Mouse (Mus musculus): Measurements from ENCODE around the gene Pax9. TPM values are rescaled to one million over a fixed set of nuclear protein-coding genes. Genes with fewer than 3 reads are reported as not detected.

The Pax9 gene
- total and polyA plus RNA-seq, 2 experiments from 2014 or later = 0.10 TPM; not detected in 1

DNA sequence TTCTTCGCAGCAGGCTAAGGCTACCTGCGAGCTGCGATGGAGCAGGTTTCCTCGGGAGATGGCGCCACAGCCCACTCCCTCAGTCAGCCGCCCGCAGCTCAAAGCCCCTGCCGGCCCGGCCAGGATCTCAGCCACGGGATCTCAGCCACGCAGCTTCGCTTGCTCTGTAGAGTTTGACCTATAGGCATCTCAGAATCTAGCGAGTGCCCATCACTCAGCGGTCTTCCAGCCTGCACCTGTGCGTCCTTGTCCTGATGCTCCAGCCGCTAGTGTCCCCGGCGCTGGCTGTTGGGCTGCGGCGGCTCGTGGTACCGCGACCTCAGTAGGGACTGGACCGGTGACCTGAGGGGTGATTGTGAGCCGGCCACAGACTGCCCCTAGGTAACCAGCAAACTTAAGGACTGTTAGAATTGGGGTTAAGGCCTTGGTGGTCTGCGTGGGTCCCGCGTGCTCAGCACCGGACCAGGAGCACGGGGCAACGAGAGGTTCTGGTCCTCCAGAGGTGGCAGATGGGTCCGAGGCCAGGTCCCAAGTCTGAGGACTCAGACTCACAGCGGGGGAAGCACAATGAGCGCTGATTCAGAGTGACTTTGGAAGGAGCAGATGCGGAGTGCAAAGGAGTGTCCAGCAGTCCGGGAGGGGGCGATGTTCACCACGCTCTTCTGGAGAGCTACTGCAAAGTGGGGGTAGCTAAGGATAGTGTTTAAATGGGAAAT, 10.3 kb upstream of the Pax9 start:
- WGBS = under 1% methylated on average over 38 of the region's 38 CpGs
- H3K4me3 ChIP-seq (ENCODE audit: low read depth, low read length) = peak overlapping the region; percentile 22; the same call in 1 of the 2 replicates
- no peak for ATAC-seq (ENCODE audit: insufficient read depth, low read depth)

DNA sequence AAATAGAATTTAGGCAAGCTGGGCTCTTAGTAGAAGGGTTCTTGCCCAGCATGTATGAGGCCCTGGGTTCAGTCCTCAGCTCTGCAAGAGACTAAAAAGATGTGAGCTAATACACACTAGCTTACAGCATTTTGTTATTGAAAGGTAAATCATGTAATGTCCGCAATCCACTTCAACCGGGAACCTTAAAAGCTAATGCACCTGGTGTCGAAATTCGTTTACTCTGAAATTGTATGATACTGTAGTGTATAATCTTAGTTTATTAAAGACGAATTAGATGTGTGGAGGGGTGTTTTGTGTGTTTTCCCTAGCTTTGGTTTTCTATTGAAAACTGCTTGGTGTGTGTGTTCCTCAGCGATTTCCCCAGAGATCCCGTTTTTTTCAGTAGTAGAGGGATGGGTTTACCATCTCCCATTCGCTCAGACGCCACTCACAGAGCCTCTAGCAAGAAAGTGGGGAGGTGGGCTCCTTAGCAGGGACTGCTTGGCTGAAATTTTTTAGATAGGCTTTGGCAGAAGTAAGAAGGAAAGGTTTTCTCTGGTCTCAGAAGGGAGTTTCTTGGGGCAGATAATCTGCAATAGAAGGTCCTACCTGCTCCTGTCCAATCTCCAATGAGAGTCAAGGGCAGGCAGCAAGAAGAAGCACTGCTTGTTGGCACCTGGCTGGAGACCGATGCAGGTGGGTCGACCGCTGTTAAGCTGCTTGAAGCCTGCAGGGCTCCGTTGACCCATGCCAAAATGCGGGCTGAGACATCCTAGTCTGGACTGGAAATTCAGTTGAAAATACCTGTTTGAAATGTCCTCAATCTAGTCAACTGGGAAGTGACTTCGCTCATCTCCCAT, 3.7 kb upstream of the Pax9 start:
- H3K9ac ChIP-seq (replicated peaks; ENCODE audit: low read depth, low read length) = no peak overlapping the region
- H3K4me3 ChIP-seq (ENCODE audit: low read depth, low read length) = no peak overlapping the region
- no peak for ATAC-seq (ENCODE audit: insufficient read depth, low read depth)
- WGBS = 8% methylated on average over 15 of the region's 15 CpGs
- no peaks in the 10 kb centered on the region for H3K36me3 ChIP-seq (replicated peaks; ENCODE audit: control insufficient read depth, insufficient read depth, low read length)
- no peak overlapping the region for H3K27ac ChIP-seq (ENCODE audit: low read depth)
- no peak for TF ChIP-seq EP300 (IDR thresholded peaks at IDR 0.05; ENCODE audit: low read depth)
- TF ChIP-seq CTCF (IDR thresholded peaks at IDR 0.05; ENCODE audit: low read depth) = no peak
- DNase-seq (ENCODE audit: low spot score) = no peak
- no peaks in the 10 kb centered on the region for H3K4me1 ChIP-seq (ENCODE audit: control insufficient read depth, insufficient read depth)
- peaks cover 99% of the 10 kb centered on the region for H3K27me3 ChIP-seq (ENCODE audit: control insufficient read depth, insufficient read depth, low read length)
- no peak overlapping the region for H3K4me2 ChIP-seq (ENCODE audit: low read depth, low read length)
- peaks cover 5% of the 10 kb centered on the region; the same call in 1 of the 2 replicates for H3K9me3 ChIP-seq (replicated peaks; ENCODE audit: control insufficient read depth, low read length)

More for the DNA sequence above, 10.3 kb upstream of the Pax9 start:
- H3K27ac ChIP-seq (ENCODE audit: low read depth) = no peak overlapping the region
- no peak for DNase-seq (ENCODE audit: low spot score)
- no peaks in the 10 kb centered on the region for H3K36me3 ChIP-seq (replicated peaks; ENCODE audit: control insufficient read depth, insufficient read depth, low read length)
- no peaks in the 10 kb centered on the region for H3K9me3 ChIP-seq (replicated peaks; ENCODE audit: control insufficient read depth, low read length)
- TF ChIP-seq EP300 (IDR thresholded peaks at IDR 0.05; ENCODE audit: low read depth) (no peak), CTCF (IDR thresholded peaks at IDR 0.05; ENCODE audit: low read depth) (peak; percentile 57)
- H3K4me2 ChIP-seq (ENCODE audit: low read depth, low read length) = peak overlapping the region; percentile 46
- H3K4me1 ChIP-seq (ENCODE audit: control insufficient read depth, insufficient read depth) = no peaks in the 10 kb centered on the region
- no peak overlapping the region for H3K9ac ChIP-seq (replicated peaks; ENCODE audit: low read depth, low read length)
- H3K27me3 ChIP-seq (ENCODE audit: control insufficient read depth, insufficient read depth, low read length) = peaks cover 78% of the 10 kb centered on the region

DNA sequence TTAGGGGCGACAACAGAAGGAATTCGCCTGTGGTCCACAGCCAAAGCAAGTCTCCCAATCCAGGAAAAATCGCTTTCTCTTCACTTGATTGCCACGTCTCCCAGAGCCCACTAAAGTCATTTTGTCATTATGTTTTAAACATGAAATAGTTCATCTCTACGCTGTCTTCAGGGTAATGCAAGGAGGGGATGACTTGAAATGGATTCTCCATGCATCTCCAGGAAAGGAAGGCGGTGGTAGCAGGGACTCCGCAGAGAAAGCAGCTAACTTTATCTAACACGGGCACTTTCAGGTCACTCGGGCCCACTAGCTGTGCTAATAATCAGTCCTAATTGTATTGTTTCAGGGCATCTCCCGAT, 3.1 kb upstream of the Pax9 start:
- Histone ChIP-seq H3K9me3 (replicated peaks; ENCODE audit: control insufficient read depth, low read length) (peaks cover 5% of the 10 kb centered on the region; the same call in 1 of the 2 replicates), H3K27me3 (ENCODE audit: control insufficient read depth, insufficient read depth, low read length) (peaks cover 99% of the 10 kb centered on the region), H3K4me1 (ENCODE audit: control insufficient read depth, insufficient read depth) (no peaks in the 10 kb centered on the region), H3K36me3 (replicated peaks; ENCODE audit: control insufficient read depth, insufficient read depth, low read length) (no peaks in the 10 kb centered on the region), H3K4me2 (ENCODE audit: low read depth, low read length) (no peak overlapping the region), H3K27ac (ENCODE audit: low read depth) (no peak overlapping the region), H3K9ac (replicated peaks; ENCODE audit: low read depth, low read length) (no peak overlapping the region), H3K4me3 (ENCODE audit: low read depth, low read length) (no peak overlapping the region)
- no peak for DNase-seq (ENCODE audit: low spot score)
- WGBS = 6% methylated on average over 10 of the region's 10 CpGs
- no peak for ATAC-seq (ENCODE audit: insufficient read depth, low read depth)
- no peak for TF ChIP-seq EP300 (IDR thresholded peaks at IDR 0.05; ENCODE audit: low read depth)
- TF ChIP-seq CTCF (IDR thresholded peaks at IDR 0.05; ENCODE audit: low read depth) = no peak

DNA sequence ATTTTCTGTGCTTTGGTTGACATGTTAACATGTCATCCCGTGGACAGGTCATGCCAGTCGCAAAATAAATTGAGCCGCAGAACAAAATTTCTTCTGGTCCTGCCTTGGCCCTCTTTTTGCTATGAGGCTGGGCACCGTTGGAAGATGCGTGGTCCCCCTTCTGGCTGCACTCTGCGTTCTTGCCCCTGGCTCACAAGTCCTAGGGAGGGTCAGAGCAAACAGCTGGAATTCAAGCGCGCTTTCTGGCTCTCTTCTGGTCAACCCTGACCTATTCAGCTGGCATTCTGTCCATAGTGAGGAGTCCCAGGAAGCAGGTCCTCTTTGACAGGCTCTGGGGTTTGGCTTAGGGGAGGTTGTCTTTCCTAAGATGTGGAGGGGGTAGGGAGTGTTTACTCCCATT, 2.6 kb upstream of the Pax9 start:
- H3K4me3 ChIP-seq (ENCODE audit: low read depth, low read length) = no peak overlapping the region
- TF ChIP-seq CTCF (IDR thresholded peaks at IDR 0.05; ENCODE audit: low read depth) = no peak
- no peak for TF ChIP-seq EP300 (IDR thresholded peaks at IDR 0.05; ENCODE audit: low read depth)
- WGBS = 8% methylated on average over 8 of the region's 8 CpGs
- no peaks in the 10 kb centered on the region for H3K36me3 ChIP-seq (replicated peaks; ENCODE audit: control insufficient read depth, insufficient read depth, low read length)
- ATAC-seq (ENCODE audit: insufficient read depth, low read depth) = no peak
- H3K4me2 ChIP-seq (ENCODE audit: low read depth, low read length) = no peak overlapping the region
- peaks cover 99% of the 10 kb centered on the region for H3K27me3 ChIP-seq (ENCODE audit: control insufficient read depth, insufficient read depth, low read length)
- peaks cover 5% of the 10 kb centered on the region; the same call in 1 of the 2 replicates for H3K9me3 ChIP-seq (replicated peaks; ENCODE audit: control insufficient read depth, low read length)
- H3K4me1 ChIP-seq (ENCODE audit: control insufficient read depth, insufficient read depth) = no peaks in the 10 kb centered on the region
- no peak overlapping the region for H3K9ac ChIP-seq (replicated peaks; ENCODE audit: low read depth, low read length)
- no peak overlapping the region for H3K27ac ChIP-seq (ENCODE audit: low read depth)
- DNase-seq (ENCODE audit: low spot score) = no peak

DNA sequence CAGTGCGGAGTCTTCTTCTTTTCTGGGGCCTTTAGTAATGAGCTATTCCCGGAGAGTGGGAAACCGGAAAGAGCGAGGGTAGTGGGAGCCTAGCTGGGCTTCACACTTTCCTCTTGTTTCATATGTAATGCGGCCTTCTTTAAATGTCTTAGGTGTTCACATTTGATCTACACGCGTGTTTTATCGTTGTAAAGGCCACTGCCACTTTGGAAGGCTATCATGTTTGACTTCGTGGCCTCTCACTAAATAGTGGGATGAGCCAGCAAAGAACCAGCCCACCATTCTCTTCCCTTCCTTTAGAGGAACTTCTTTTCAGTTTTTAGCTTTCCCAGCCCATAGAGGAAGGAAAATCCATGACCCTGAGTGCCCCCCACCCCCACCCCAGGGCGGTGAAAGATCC, 2.2 kb upstream of the Pax9 start:
- peak overlapping the region; percentile 2 for H3K4me3 ChIP-seq (ENCODE audit: low read depth, low read length)
- H3K9me3 ChIP-seq (replicated peaks; ENCODE audit: control insufficient read depth, low read length) = peaks cover 5% of the 10 kb centered on the region; the same call in 1 of the 2 replicates
- no peak overlapping the region for H3K4me2 ChIP-seq (ENCODE audit: low read depth, low read length)
- no peaks in the 10 kb centered on the region for H3K36me3 ChIP-seq (replicated peaks; ENCODE audit: control insufficient read depth, insufficient read depth, low read length)
- no peak for ATAC-seq (ENCODE audit: insufficient read depth, low read depth)
- no peak overlapping the region for H3K27ac ChIP-seq (ENCODE audit: low read depth)
- H3K9ac ChIP-seq (replicated peaks; ENCODE audit: low read depth, low read length) = no peak overlapping the region
- TF ChIP-seq CTCF (IDR thresholded peaks at IDR 0.05; ENCODE audit: low read depth) = no peak
- no peak for TF ChIP-seq EP300 (IDR thresholded peaks at IDR 0.05; ENCODE audit: low read depth)
- 4% methylated on average over 10 of the region's 10 CpGs for WGBS
- H3K27me3 ChIP-seq (ENCODE audit: control insufficient read depth, insufficient read depth, low read length) = peaks cover 99% of the 10 kb centered on the region
- DNase-seq (ENCODE audit: low spot score) = no peak
- no peaks in the 10 kb centered on the region for H3K4me1 ChIP-seq (ENCODE audit: control insufficient read depth, insufficient read depth)
